Mouse (Mus musculus) forebrain, postnatal 0 days (tissue): Measurements from ENCODE around the gene Vmn2r9. TPM values are rescaled to one million over a fixed set of nuclear protein-coding genes. Genes with fewer than 3 reads are reported as not detected.
"Not testable (repeated sequence)": the region's sequence is repeated elsewhere in the genome, so short reads cannot be mapped to it uniquely, and the experiment has no call there.

Experiments
- ATAC-seq: fragments of 200-750 bp; cut with Nextera tagmentation; 2 replicates; pipeline ENCODE4 v1.8.0; 2017; ENCODE audit warnings: mild to moderate bottlenecking, moderate library complexity
- DNase-seq: peaks from one replicate; pipeline ENCODE4 v3.0.0-alpha.2; 2015
- H3K27ac ChIP-seq: fragments of 300-500 bp; sonication (generic); 2 replicates; pipeline ENCODE4 v1.5.1; 2014; ENCODE audit warnings: low read depth, mild to moderate bottlenecking, antibody characterized with exemption, low read length, moderate library complexity, mixed read lengths
- H3K27me3 ChIP-seq: fragments of 300-500 bp; sonication (generic); 2 replicates; pipeline ENCODE4 v1.6.1; 2014; ENCODE audit warnings: mild to moderate bottlenecking, low read length, mixed read lengths; ENCODE audit not compliant: insufficient read depth
- H3K36me3 ChIP-seq: fragments of 300-500 bp; sonication (generic); 2 replicates; pipeline ENCODE4 v1.6.1; 2014; ENCODE audit warnings: mild to moderate bottlenecking, moderate library complexity; ENCODE audit not compliant: insufficient read depth
- H3K4me1 ChIP-seq: fragments of 300-500 bp; sonication (generic); 2 replicates; pipeline ENCODE4 v1.6.1; 2014; ENCODE audit warnings: antibody characterized with exemption; ENCODE audit not compliant: insufficient read depth
- H3K4me2 ChIP-seq: fragments of 300-500 bp; sonication (generic); 2 replicates; pipeline ENCODE4 v1.6.1; 2014; ENCODE audit warnings: low read depth, mild to moderate bottlenecking, moderate library complexity
- H3K4me3 ChIP-seq: fragments of 300-500 bp; sonication (generic); 2 replicates; pipeline ENCODE4 v1.5.1; 2014; ENCODE audit warnings: low read depth, low read length, mixed read lengths
- H3K9ac ChIP-seq: fragments of 300-500 bp; sonication (generic); 2 replicates; pipeline ENCODE4 v1.6.1; 2014; ENCODE audit warnings: mild to moderate bottlenecking
- H3K9me3 ChIP-seq: fragments of 300-500 bp; sonication (generic); 2 replicates; pipeline ENCODE4 v1.6.1; 2016; ENCODE audit warnings: low read length
- CTCF ChIP-seq: sonication (generic); IDR thresholded peaks from 2 replicates; pipeline ENCODE4 v1.5.1; 2016; ENCODE audit warnings: antibody characterized with exemption, control low read depth, low read depth
- WGBS: fragments of 180-500 bp; shearing (Covaris S2); extraction: QIAGEN DNeasy Blood & Tissue Kit; methylation state at CpG from one replicate; pipeline ENCODE4 v1.1.7; 2014; 5-methylcytosine and 5-hydroxymethylcytosine counted together
- polyA plus RNA-seq: library from polyadenylated mRNA; unstranded; fragments of >200 nt; fragmentation: Nextera tagmentation; extraction: Ambion mirVana; gene quantifications from 2 replicates; pipeline ENCODE4 v1.2.1, GENCODE M21; 2015
- total RNA-seq: library from RNA; depleted of rRNA; stranded (reverse); fragments of >200 nt; gene quantifications from 2 replicates; pipeline ENCODE4 v1.2.3, GENCODE M21; 2014; rRNA removed

Gene Vmn2r9
- total and polyA plus RNA-seq, 2 experiments from 2014 or later: not detected

GRCm38 (mm10) chr5:108790385-108790784 is 62.0 kb downstream of the Vmn2r9 start:
- H3K4me3 ChIP-seq, ATAC-seq, H3K9me3 ChIP-seq, H3K36me3 ChIP-seq, H3K9ac ChIP-seq, H3K4me2 ChIP-seq, DNase-seq, H3K27ac ChIP-seq, H3K4me1 ChIP-seq, H3K27me3 ChIP-seq: not testable (repeated sequence)
- 30% methylated on average over 1 of the region's 1 CpGs for WGBS
- TF ChIP-seq CTCF: peak; percentile 65

Other genes starting within 250 kb of the Vmn2r9 start
- gene Gak, start 222.8 kb downstream of the Vmn2r9 start, total RNA-seq: 77.6 and 79.1 TPM in 2 replicates
- gene Gak, start 222.8 kb downstream of the Vmn2r9 start, polyA plus RNA-seq: 44.6 and 48.6 TPM in 2 replicates
- gene Tmem175, start 222.8 kb downstream of the Vmn2r9 start, total RNA-seq: 17.5 and 27.2 TPM in 2 replicates
- 32.2 and 34.8 TPM in 2 replicates for gene Tmem175, start 222.8 kb downstream of the Vmn2r9 start, polyA plus RNA-seq
- gene Idua, start 192.3 kb downstream of the Vmn2r9 start, total RNA-seq: 5.7 and 8.7 TPM in 2 replicates
- gene Idua, start 192.3 kb downstream of the Vmn2r9 start, polyA plus RNA-seq: 4.3 and 6.3 TPM in 2 replicates
- gene Dgkq, start 182.9 kb downstream of the Vmn2r9 start, total RNA-seq: 54.5 and 59.5 TPM in 2 replicates
- gene Dgkq, start 182.9 kb downstream of the Vmn2r9 start, polyA plus RNA-seq: 8.6 and 11.6 TPM in 2 replicates
- 4.4 and 6.9 TPM in 2 replicates for gene Slc26a1, start 177.0 kb downstream of the Vmn2r9 start, total RNA-seq
- 2.6 and 3.9 TPM in 2 replicates for gene Slc26a1, start 177.0 kb downstream of the Vmn2r9 start, polyA plus RNA-seq
- gene Fgfrl1, start 160.2 kb downstream of the Vmn2r9 start, total RNA-seq: 13.8 and 17.1 TPM in 2 replicates
- gene Fgfrl1, start 160.2 kb downstream of the Vmn2r9 start, polyA plus RNA-seq: 5.5 and 7.1 TPM in 2 replicates
- not detected in 2 replicates for gene Rnf212, start 77.6 kb downstream of the Vmn2r9 start, total RNA-seq
- not detected in 2 replicates for gene Rnf212, start 77.6 kb downstream of the Vmn2r9 start, polyA plus RNA-seq
- not detected in 2 replicates for gene Tmed11, start 57.2 kb downstream of the Vmn2r9 start, total RNA-seq
- gene Tmed11, start 57.2 kb downstream of the Vmn2r9 start, polyA plus RNA-seq: not detected in 2 replicates
- not detected in 2 replicates for gene Vmn2r8, start 43.8 kb downstream of the Vmn2r9 start, total RNA-seq
- gene Vmn2r8, start 43.8 kb downstream of the Vmn2r9 start, polyA plus RNA-seq: not detected in 2 replicates
- gene Vmn2r10, start 153.9 kb upstream of the Vmn2r9 start, total RNA-seq: not detected in 2 replicates
- not detected in 2 replicates for gene Vmn2r10, start 153.9 kb upstream of the Vmn2r9 start, polyA plus RNA-seq
- not detected in 2 replicates for gene Vmn2r11, start 207.0 kb upstream of the Vmn2r9 start, total RNA-seq
- not detected in 2 replicates for gene Vmn2r11, start 207.0 kb upstream of the Vmn2r9 start, polyA plus RNA-seq
- not detected in 2 replicates for gene Vmn2r12, start 245.3 kb upstream of the Vmn2r9 start, total RNA-seq
- gene Vmn2r12, start 245.3 kb upstream of the Vmn2r9 start, polyA plus RNA-seq: not detected in 2 replicates